Mouse (Mus musculus) heart, adult 2 months (tissue): ENCODE results near the gene Igsf9. TPM values are rescaled to one million over a fixed set of nuclear protein-coding genes. Genes with fewer than 3 reads are reported as not detected.

Source experiments
- DNase-seq, 2 experiments: peaks; one replicate each; pipeline ENCODE4 v3.0.0; 2021
- H3K27ac ChIP-seq: fragments of 200-600 bp; 2 replicates; pipeline ENCODE4 v1.8.1; 2022
- H3K27me3 ChIP-seq: fragments of 200-500 bp; 2 replicates; pipeline ENCODE4 v1.6.1; 2012; ENCODE audit warnings: mild to moderate bottlenecking, low read length, inconsistent platforms, mixed read lengths; ENCODE audit not compliant: control insufficient read depth, insufficient read depth
- H3K36me3 ChIP-seq: fragments of 200-500 bp; 2 replicates; pipeline ENCODE4 v1.6.1; 2012; ENCODE audit warnings: low read length, inconsistent platforms; ENCODE audit not compliant: control insufficient read depth, insufficient read depth
- H3K4me1 ChIP-seq: fragments of 200-500 bp; 2 replicates; pipeline ENCODE4 v1.6.1; 2011; ENCODE audit warnings: low read length; ENCODE audit not compliant: control insufficient read depth, insufficient read depth
- H3K4me3 ChIP-seq: fragments of 200-600 bp; 2 replicates; pipeline ENCODE4 v1.8.1; 2022
- H3K79me2 ChIP-seq: fragments of 200-500 bp; replicated peaks from 2 replicates; pipeline ENCODE4 v1.6.1; 2012; ENCODE audit warnings: mild to moderate bottlenecking, inconsistent platforms, low read length, moderate library complexity, mixed read lengths; ENCODE audit not compliant: control insufficient read depth, insufficient read depth
- H3K9ac ChIP-seq: fragments of 200-500 bp; 2 replicates; pipeline ENCODE4 v1.6.1; 2012; ENCODE audit warnings: low read depth, mild to moderate bottlenecking, control low read depth, inconsistent platforms, low read length, mixed read lengths
- CTCF ChIP-seq: fragments of 200-600 bp; IDR thresholded peaks from 2 replicates; pipeline ENCODE4 v1.8.1; 2022; ENCODE audit warnings: antibody characterized with exemption, mild to moderate bottlenecking, moderate library complexity
- EP300 ChIP-seq: fragments of 200-500 bp; IDR thresholded peaks from 2 replicates; pipeline ENCODE4 v1.6.1; 2011; ENCODE audit warnings: low read depth, low read length, control low read depth; ENCODE audit not compliant: insufficient read depth
- POLR2A ChIP-seq: fragments of 200-500 bp; IDR thresholded peaks from 2 replicates; pipeline ENCODE4 v1.6.1; 2011; ENCODE audit warnings: mild to moderate bottlenecking, low read depth, low read length, control low read depth; ENCODE audit not compliant: insufficient read depth
- WGBS: fragments of 180-500 bp; shearing (Covaris S2); methylation state at CpG from one replicate; pipeline ENCODE4 v1.1.7; 2018; 5-methylcytosine and 5-hydroxymethylcytosine counted together
- intact Hi-C: fragments of 180-260 bp; cut with DNase I; formaldehyde crosslinking; loops from one replicate; pipeline ENCODE4 v1.15.1; 2025
- polyA plus RNA-seq: library from polyadenylated mRNA; depleted of rRNA; stranded (reverse); fragments of >200 nt; gene quantifications from 2 replicates; pipeline ENCODE4 v1.2.3, GENCODE M21; 2012
- total RNA-seq, 2 experiments: library from RNA; stranded (reverse); gene quantifications; 2 replicates each; pipeline ENCODE4 v1.2.3; 2021

The Igsf9 gene
- total and polyA plus RNA-seq, 3 experiments = 0.36 to 3.8 (median 0.47) TPM

DNA sequence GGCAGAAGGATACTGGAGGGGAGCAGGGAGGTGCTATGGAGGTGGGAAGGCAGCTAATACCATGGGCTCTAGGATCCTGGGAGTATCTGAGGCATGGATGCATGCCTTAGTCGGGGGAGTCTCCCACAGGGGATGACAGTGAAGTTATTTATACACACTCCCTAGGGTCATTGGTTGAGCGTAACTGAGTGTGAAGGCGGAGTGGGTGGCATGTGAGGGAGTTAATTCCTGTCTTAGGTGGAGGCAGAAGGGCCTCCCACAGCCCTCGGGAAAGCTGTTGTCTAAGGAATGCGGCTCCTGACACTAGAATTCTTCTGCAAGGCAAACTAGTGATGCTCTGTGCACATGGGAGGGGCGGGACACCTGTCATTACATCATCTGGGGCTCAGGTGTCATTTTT lies 44.8 kb upstream of the Igsf9 start:
- DNase-seq = no peak
- H3K4me3 ChIP-seq = no peak overlapping the region

DNA sequence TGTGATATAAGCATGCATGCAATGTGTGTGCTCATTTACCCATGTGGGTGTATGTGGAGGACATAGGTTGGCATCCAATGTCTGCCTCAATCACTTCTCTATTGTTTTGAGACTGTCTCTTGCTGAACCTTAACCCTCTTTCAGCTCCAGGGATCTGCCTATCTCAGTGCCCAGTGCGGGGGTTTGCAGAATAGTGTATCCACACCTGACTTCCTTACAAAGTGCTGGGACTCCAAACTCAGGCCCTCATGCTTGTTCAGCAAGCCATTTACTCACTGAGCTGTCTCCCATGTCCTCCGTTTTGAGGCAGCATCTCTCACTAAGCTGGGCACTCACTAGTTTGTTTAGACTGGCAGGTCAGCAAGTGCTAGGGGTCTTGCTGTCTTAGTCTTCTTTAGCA lies 43.0 kb upstream of the Igsf9 start:
- intact Hi-C loops = no loop called here
- 84% methylated on average over 2 of the region's 2 CpGs for WGBS
- no peak overlapping the region for H3K27ac ChIP-seq
- H3K4me3 ChIP-seq = no peak overlapping the region
- H3K27me3 ChIP-seq = no peaks in the 10 kb centered on the region
- H3K9ac ChIP-seq = no peak overlapping the region
- no peaks in the 10 kb centered on the region for H3K36me3 ChIP-seq
- TF ChIP-seq CTCF (no peak), EP300 (no peak), POLR2A (no peak)
- no peaks in the 10 kb centered on the region for H3K4me1 ChIP-seq
- no peak for DNase-seq
- H3K79me2 ChIP-seq = no peaks in the 10 kb centered on the region

More for the DNA sequence above, 44.8 kb upstream of the Igsf9 start:
- Histone ChIP-seq H3K4me1 (peaks cover 7% of the 10 kb centered on the region), H3K36me3 (peaks cover 4% of the 10 kb centered on the region; the same call in 1 of the 2 replicates), H3K27ac (no peak overlapping the region), H3K9ac (no peak overlapping the region), H3K27me3 (no peaks in the 10 kb centered on the region), H3K79me2 (no peaks in the 10 kb centered on the region)
- TF ChIP-seq EP300 = no peak
- TF ChIP-seq CTCF = no peak
- no peak for TF ChIP-seq POLR2A
- intact Hi-C loops = no loop called here
- 48% methylated on average over 6 of the region's 6 CpGs for WGBS

DNA sequence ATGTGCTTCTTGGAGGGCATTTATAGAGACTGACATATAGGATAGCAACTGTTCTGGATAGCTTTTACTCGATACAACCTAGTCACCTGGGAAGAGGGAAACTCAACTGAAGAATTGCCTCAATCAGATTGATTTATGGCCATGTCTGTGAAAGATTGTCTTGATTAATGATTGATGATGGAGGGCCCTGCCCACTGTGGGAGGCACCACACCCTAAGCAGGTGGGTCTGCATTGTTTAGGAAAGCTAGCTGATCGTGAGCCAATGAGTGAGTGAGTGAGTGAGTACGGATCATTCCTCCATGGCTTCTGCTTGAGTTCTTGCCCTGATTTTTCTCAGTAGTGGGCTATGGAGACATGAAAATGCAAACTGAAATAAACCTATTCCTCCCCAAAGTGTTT lies 41.1 kb upstream of the Igsf9 start:
- intact Hi-C loops = no loop called here
- Histone ChIP-seq H3K27ac (no peak overlapping the region), H3K79me2 (no peaks in the 10 kb centered on the region), H3K27me3 (no peaks in the 10 kb centered on the region), H3K36me3 (no peaks in the 10 kb centered on the region), H3K4me3 (no peak overlapping the region), H3K4me1 (no peaks in the 10 kb centered on the region), H3K9ac (no peak overlapping the region)
- DNase-seq = no peak
- 88% methylated on average over 3 of the region's 3 CpGs for whole genome bisulfite sequencing
- no peak for TF ChIP-seq POLR2A
- no peak for TF ChIP-seq CTCF
- TF ChIP-seq EP300 = no peak

- H3K79me2 ChIP-seq = no peaks in the 10 kb centered on the region
- H3K9ac ChIP-seq = no peak overlapping the region
- no peaks in the 10 kb centered on the region for H3K27me3 ChIP-seq
- no peaks in the 10 kb centered on the region for H3K4me1 ChIP-seq
- no peak overlapping the region for H3K27ac ChIP-seq
- no peak overlapping the region for H3K4me3 ChIP-seq
- no peaks in the 10 kb centered on the region for H3K36me3 ChIP-seq
- intact Hi-C loops = no loop called here
- no peak for DNase-seq
- 88% methylated on average over 9 of the region's 9 CpGs for WGBS
- no peak for TF ChIP-seq CTCF
- TF ChIP-seq POLR2A = no peak
- TF ChIP-seq EP300 = no peak
These were observed 39.6 kb upstream of the Igsf9 start for GRCm38 (mm10) chr1:172441935-172442445.

DNA sequence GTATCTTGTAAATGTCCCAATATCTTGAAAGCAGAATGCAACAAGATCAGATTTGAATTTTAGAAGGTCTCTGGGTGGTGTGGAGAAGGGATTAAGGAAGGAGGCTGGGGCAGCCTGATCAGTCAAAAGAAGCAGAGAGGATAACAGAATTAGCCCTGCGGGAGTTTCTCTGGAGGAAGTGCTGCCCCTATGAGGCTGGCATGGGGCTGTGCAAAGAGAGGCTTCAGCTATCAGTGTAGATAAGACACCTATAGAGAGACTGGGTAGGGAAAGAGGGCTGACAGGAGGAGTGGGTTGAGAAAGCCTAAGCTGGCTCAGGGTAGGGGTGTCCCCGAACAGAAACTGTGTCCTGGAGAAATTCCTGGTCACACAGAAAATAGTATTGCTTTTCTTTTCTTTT lies 31.4 kb upstream of the Igsf9 start:
- no peaks in the 10 kb centered on the region for H3K27me3 ChIP-seq
- H3K4me1 ChIP-seq = no peaks in the 10 kb centered on the region
- no peaks in the 10 kb centered on the region for H3K36me3 ChIP-seq
- no peak for TF ChIP-seq POLR2A
- TF ChIP-seq CTCF = peak; percentile 32
- H3K4me3 ChIP-seq = no peak overlapping the region
- WGBS = 42% methylated on average over 2 of the region's 2 CpGs
- DNase-seq = no peak
- intact Hi-C loops = no loop called here
- H3K79me2 ChIP-seq = no peaks in the 10 kb centered on the region
- no peak overlapping the region for H3K27ac ChIP-seq
- H3K9ac ChIP-seq = no peak overlapping the region

DNA sequence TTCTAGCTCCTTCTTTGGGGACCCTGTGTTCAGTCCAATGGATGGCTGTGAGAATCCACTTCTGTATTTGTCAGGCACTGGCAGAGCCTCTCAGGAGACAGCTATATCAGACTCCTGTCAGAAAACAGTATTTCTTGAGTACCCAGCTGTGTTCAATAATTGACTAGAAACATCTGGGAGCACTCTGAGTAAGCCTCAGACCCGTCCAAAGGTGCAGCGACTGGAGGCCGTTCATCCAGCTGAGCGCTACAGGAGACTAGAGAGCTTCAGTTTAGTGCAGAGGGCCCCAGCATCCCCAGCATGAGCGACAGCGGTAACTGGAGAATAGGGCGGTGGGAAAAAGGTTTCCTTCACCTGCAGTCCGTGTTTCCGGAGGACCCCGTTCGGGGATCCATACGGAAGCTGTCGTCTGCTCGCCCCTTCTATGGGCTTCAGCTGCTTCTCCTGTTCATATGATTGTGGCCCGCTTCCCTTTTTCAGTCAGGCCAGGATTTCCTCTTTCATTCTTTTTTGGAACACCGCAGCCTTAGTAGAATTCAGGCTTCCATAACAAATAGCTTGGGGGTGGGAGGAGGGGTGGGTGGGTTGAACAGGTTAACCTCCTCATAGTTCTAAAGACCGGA lies 30.6 kb upstream of the Igsf9 start:
- intact Hi-C loops = no loop called here
- TF ChIP-seq CTCF = no peak
- TF ChIP-seq POLR2A = no peak
- TF ChIP-seq EP300 = no peak
- WGBS = 40% methylated on average over 17 of the region's 17 CpGs

More for the DNA sequence above, 30.6 kb upstream of the Igsf9 start:
- H3K27me3 ChIP-seq = no peaks in the 10 kb centered on the region
- DNase-seq = no peak
- no peak overlapping the region for H3K4me3 ChIP-seq
- no peaks in the 10 kb centered on the region for H3K4me1 ChIP-seq
- H3K9ac ChIP-seq = no peak overlapping the region
- no peak overlapping the region for H3K27ac ChIP-seq
- H3K79me2 ChIP-seq = no peaks in the 10 kb centered on the region
- H3K36me3 ChIP-seq = no peaks in the 10 kb centered on the region
